Mouse (Mus musculus) small intestine, adult 2 months (tissue): ENCODE measurements around the gene Nfasc. TPM values are rescaled to one million over a fixed set of nuclear protein-coding genes. Genes with fewer than 3 reads are reported as not detected.

Experiments
- H3K27ac ChIP-seq: fragments of 200-500 bp; 2 replicates; pipeline ENCODE4 v1.5.1; 2012; ENCODE audit warnings: low read depth, low read length, control low read depth, inconsistent platforms; ENCODE audit not compliant: insufficient read depth
- H3K27me3 ChIP-seq: fragments of 200-500 bp; 2 replicates; pipeline ENCODE4 v1.6.1; 2012; ENCODE audit warnings: mild to moderate bottlenecking, moderate library complexity, low read length, inconsistent platforms; ENCODE audit not compliant: control insufficient read depth, insufficient read depth
- H3K36me3 ChIP-seq: fragments of 200-500 bp; 2 replicates; pipeline ENCODE4 v1.6.1; 2012; ENCODE audit warnings: mild to moderate bottlenecking, low read length, control low read depth, inconsistent platforms; ENCODE audit not compliant: control insufficient read depth, insufficient read depth
- H3K4me1 ChIP-seq: fragments of 200-500 bp; 2 replicates; pipeline ENCODE4 v1.6.1; 2012; ENCODE audit warnings: low read length, inconsistent platforms, mixed read lengths; ENCODE audit not compliant: control insufficient read depth, insufficient read depth, insufficient read length
- H3K4me3 ChIP-seq: fragments of 200-500 bp; 2 replicates; pipeline ENCODE4 v1.5.1; 2012; ENCODE audit warnings: low read depth, mild to moderate bottlenecking, control low read depth, inconsistent platforms, low read length, moderate library complexity
- CTCF ChIP-seq: fragments of 200-500 bp; IDR thresholded peaks from 2 replicates; pipeline ENCODE4 v1.5.1; 2012; ENCODE audit warnings: low read depth, mild to moderate bottlenecking, control low read depth, inconsistent platforms, low read length, moderate library complexity, mixed read lengths; ENCODE audit not compliant: insufficient replicate concordance, insufficient read length; ENCODE audit errors: extremely low read depth
- POLR2A ChIP-seq: fragments of 200-500 bp; IDR thresholded peaks from 2 replicates; pipeline ENCODE4 v1.6.1; 2012; ENCODE audit warnings: low read depth, mild to moderate bottlenecking, control low read depth, inconsistent platforms, low read length, moderate library complexity
- WGBS: fragments of 180-500 bp; shearing (Covaris S2); methylation state at CpG from one replicate; pipeline ENCODE4 v1.1.7; 2018; 5-methylcytosine and 5-hydroxymethylcytosine counted together
- polyA plus RNA-seq: library from polyadenylated mRNA; depleted of rRNA; stranded (reverse); fragments of >200 nt; gene quantifications from 2 replicates; pipeline ENCODE4 v1.2.3, GENCODE M21; 2012

The Nfasc gene
- polyA plus RNA-seq, 1 experiment = 0.90 TPM

DNA sequence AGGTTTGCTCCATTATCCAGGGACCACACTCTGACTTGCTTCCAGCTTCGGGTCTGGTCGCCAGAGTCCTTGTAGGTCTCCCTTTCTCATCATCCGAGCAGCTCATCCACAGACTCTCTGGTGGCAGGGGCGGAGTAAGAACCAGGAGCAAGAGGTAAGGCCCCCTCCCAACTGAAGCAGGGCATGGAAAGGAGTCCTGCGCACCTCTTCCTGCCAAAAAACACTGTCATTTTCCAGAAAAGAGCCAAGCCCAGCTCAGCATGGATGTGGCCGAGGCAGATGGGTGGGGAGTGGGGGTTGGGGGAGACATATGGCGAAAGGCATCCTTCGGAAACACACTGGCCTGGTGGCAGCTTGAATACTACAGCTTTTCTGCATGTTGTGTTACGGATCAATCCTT is 172.1 kb downstream of the Nfasc start:
- H3K36me3 ChIP-seq = no peaks in the 10 kb centered on the region
- H3K4me1 ChIP-seq = no peaks in the 10 kb centered on the region
- no peaks in the 10 kb centered on the region for H3K27me3 ChIP-seq
- 77% methylated on average over 9 of the region's 9 CpGs for WGBS
- no peak overlapping the region for H3K27ac ChIP-seq
- TF ChIP-seq POLR2A (no peak), CTCF (no peak)
- no peak overlapping the region for H3K4me3 ChIP-seq

DNA sequence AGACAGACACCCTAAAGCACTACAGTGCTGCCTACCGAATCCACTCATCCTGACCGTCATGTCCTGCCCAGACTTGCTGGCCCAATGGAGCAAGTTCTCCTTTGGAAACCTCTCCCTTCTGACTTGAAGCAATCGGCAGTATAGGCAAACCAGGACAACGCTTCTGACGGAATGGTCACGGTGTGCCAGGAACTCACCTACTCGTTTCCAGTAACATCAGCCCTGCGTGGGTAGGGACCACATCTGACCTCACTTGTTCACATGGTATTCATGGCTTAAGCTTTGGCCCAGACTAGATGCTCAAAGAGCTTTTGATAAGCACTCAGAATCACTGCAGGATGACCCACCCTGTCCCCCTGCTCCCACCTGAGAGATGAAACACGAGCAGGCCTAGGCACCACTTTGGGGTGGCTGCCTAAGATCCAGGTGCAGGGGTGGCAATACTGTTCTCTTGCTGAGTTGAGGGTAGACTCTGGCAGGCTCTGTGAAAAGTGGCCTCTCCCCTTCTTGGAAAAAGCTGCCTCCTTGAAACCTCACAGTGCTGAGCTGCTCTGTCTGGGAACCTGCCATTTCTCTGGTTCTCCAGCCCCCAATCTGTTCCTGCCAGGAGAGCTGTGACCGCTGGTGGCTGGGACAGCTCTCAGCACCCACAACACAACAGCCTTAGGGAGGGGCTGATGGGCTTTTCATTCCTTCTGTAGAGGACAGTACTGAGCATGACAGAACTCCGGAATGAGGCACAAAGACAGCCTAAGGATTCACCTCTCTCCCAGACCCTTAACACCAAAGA is 174.1 kb downstream of the Nfasc start:
- 85% methylated on average over 11 of the region's 11 CpGs for WGBS
- no peaks in the 10 kb centered on the region for H3K36me3 ChIP-seq
- no peak overlapping the region for H3K27ac ChIP-seq
- no peaks in the 10 kb centered on the region for H3K27me3 ChIP-seq
- TF ChIP-seq POLR2A (no peak), CTCF (no peak)
- H3K4me1 ChIP-seq = peaks cover 6% of the 10 kb centered on the region
- no peak overlapping the region for H3K4me3 ChIP-seq

DNA sequence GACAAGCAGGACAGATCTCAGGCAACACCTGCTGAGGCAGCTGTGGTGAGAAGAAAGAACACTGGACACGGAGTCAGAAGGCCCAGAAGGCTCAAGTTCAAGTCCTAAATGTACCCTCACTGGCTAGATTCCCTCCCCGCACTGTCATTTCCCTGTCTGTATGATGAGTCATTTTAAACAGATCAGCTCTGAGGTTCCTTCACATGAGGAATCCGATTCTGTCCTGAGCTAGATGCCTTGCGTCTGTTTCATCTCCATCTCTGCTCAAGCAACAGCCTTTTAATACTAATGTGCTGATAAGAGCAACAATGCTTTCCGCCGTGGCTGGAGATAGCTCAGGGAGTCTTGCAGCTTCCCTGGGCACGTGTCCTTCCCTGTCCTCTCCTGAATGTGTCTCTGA is 175.8 kb downstream of the Nfasc start:
- H3K27ac ChIP-seq = no peak overlapping the region
- no peaks in the 10 kb centered on the region for H3K27me3 ChIP-seq
- TF ChIP-seq POLR2A = no peak
- no peak for TF ChIP-seq CTCF
- H3K36me3 ChIP-seq = no peaks in the 10 kb centered on the region
- peaks cover 6% of the 10 kb centered on the region for H3K4me1 ChIP-seq
- no peak overlapping the region for H3K4me3 ChIP-seq
- WGBS = 43% methylated on average over 7 of the region's 7 CpGs

DNA sequence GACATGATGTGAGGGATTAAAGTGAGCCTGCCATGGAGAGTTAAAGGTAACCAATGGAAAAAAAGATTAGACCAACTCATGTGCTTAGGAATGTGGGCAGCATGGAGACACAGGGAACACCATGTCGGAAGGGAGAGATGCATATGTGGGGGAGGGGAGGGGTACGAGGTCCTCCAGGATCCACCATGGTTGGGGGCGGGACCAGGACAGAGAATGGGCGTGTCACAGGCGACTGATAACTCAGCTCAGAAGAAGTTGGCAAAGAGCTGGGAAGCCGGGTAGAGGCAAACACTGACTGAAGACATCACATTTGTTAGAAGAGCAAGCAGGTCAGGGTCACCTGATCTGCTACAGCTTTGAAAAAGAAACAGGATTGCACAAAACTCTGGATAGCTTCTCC is 176.7 kb downstream of the Nfasc start:
- no peaks in the 10 kb centered on the region for H3K36me3 ChIP-seq
- WGBS = 25% methylated on average over 6 of the region's 6 CpGs
- H3K4me1 ChIP-seq = peaks cover 6% of the 10 kb centered on the region

DNA sequence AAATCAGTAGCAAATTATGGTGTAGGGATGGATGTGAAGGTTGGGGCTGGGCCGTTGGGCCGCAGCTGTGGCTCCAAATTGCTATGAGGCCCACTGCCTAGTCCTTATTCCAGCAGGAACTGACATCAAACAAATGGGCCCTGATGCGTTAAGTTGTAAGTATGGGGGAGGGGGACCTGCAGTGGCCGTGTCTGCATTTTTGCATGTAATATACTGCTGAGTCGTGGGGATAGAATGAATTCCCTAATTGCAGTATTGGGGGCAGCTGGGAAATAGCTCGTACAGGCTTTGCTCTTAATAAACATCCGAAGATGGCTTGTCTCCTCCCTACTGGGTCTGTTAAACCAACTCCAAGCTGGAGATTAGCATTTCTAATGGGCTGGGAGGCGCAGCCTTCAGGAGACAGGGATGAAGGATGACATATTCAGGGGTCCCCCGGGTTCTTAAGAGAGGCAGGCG is 179.2 kb downstream of the Nfasc start:
- H3K36me3 ChIP-seq = no peaks in the 10 kb centered on the region
- H3K4me3 ChIP-seq = no peak overlapping the region
- H3K4me1 ChIP-seq = peaks cover 13% of the 10 kb centered on the region
- TF ChIP-seq CTCF = no peak
- TF ChIP-seq POLR2A = no peak
- no peaks in the 10 kb centered on the region for H3K27me3 ChIP-seq
- 65% methylated on average over 10 of the region's 10 CpGs for WGBS
- H3K27ac ChIP-seq = no peak overlapping the region

More for the DNA sequence above, 176.7 kb downstream of the Nfasc start:
- Histone ChIP-seq H3K27ac (no peak overlapping the region), H3K4me3 (no peak overlapping the region), H3K27me3 (no peaks in the 10 kb centered on the region)
- TF ChIP-seq POLR2A (no peak), CTCF (no peak)

DNA sequence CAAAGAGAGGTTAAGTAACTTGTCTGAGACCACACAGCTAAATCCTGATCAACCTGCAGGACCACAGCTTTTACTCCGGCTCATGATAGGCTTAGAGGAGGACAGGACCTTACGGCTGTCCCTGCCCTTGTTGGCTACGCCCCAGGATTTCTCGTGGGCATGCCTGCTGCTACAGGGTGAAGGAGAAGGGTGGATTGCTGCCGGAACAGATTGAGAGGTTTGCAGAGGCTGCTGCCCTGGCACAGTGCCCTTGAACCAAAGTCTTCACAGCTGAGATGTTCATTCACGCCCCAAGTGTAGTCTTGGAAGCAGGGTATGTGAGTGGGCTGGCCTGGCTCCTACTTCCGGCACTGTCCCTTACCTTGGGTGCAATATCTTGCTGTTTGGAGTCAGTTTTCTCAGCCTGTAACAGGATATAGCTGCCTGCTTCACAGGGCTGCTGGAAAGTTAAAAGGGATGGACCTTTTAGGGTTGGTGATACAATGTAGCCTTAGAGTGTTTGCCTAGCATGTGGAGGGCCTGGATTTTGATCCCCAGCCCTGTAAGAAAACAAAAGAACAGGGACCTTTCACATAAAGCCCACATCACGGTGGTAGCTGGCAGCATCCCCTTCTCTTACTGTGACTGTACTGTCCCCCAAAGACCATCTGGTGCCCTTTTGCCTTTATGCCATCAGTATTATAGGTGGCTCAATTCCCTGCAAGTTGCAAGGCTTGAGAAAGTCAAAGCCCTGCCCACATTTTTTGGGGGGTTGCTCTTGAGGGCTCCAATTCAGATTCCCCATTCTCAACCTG is 180.5 kb downstream of the Nfasc start:
- Histone ChIP-seq H3K36me3 (no peaks in the 10 kb centered on the region), H3K27me3 (no peaks in the 10 kb centered on the region), H3K4me1 (peaks cover 13% of the 10 kb centered on the region), H3K27ac (no peak overlapping the region), H3K4me3 (no peak overlapping the region)
- TF ChIP-seq POLR2A (no peak), CTCF (no peak)
- WGBS = 35% methylated on average over 8 of the region's 8 CpGs

DNA sequence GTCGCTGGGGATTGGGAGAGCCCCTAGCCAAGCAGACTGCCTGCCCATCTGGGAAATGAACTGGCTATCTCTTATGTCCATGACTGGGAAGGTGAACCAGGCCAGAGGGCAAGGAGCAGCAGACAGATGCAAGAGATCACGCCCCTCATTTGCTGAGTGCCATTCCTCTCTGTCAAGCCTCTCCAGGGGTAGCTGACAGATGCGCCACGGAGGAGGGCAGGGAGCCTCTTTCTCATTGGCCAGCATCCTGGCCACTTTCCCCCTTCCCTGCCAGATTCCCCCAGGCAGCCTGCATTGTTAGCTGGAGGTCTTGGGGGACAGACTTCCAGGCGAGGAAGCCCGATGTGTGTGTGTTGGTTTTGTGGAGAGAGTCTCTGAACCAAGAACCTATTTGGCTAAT is 182.6 kb downstream of the Nfasc start:
- Histone ChIP-seq H3K4me1 (peaks cover 10% of the 10 kb centered on the region), H3K36me3 (no peaks in the 10 kb centered on the region), H3K4me3 (no peak overlapping the region), H3K27ac (no peak overlapping the region), H3K27me3 (no peaks in the 10 kb centered on the region)
- no peak for TF ChIP-seq CTCF
- no peak for TF ChIP-seq POLR2A
- 60% methylated on average over 6 of the region's 6 CpGs for WGBS
